Mouse (Mus musculus) fibroblast of lung, adult 2 months (primary cell): Measurements from ENCODE around the gene Micall1.

Experiments used
- DNase-seq: peaks from one replicate; pipeline ENCODE4 v3.0.0-alpha.2; 2011; ENCODE audit warnings: low read depth

Micall1 gene

GRCm38 (mm10) chr15:79097611-79098025 lies 11.1 kb upstream of the Micall1 start:
- peak; percentile 54 for DNase-seq

- DNase-seq, result no peak
Observed at GRCm38 (mm10) chr15:79098220-79098619, 10.5 kb upstream of the Micall1 start.

- DNase-seq, result no peak
Observed at GRCm38 (mm10) chr15:79098868-79099267, 9.8 kb upstream of the Micall1 start.

- DNase-seq, result no peak
Observed at GRCm38 (mm10) chr15:79099456-79099855, 9.2 kb upstream of the Micall1 start.

DNA sequence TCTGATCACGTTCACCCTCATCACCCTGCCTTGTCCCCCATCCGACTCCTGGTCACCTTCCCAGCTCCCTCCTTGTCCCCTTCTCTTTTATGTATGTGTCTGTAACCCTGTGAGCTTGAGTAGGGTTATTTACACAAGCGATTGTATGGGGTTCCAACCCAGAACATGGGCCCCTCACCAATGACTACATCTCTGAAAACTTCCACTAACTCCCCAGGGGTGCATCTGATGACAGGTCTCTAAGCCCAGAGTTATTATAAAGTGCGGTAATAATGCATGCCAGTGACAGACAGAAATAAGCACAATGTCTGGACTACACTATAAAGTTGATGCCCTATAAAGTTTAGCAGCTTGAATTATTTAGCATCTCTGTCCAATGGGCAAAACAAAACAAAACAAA lies 8.3 kb upstream of the Micall1 start:
- DNase-seq, result no peak

- DNase-seq, result no peak
Observed at GRCm38 (mm10) chr15:79101531-79101930, 7.2 kb upstream of the Micall1 start.

DNA sequence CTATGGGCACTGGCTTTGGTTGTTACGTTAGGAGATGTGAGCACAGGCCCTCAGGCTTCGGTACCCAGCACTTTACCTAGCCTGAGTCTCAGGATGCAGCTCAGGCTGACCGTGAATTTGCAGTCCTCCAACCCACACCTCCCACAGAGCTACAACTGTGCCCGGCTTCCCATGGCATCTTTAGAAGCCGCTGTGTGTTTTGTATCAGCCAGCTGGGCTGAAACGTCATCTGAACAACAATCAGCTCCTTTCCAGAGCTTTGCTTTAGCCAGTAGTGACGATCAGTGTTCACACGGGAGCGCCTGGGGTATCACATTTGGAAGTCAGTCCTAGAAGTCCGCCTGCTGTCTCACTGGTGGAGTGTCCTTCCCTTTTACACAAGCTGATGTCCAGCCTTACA lies 5.4 kb upstream of the Micall1 start:
- no peak for DNase-seq

- no peak for DNase-seq
Observed at GRCm38 (mm10) chr15:79105804-79106203, 2.9 kb upstream of the Micall1 start.

DNA sequence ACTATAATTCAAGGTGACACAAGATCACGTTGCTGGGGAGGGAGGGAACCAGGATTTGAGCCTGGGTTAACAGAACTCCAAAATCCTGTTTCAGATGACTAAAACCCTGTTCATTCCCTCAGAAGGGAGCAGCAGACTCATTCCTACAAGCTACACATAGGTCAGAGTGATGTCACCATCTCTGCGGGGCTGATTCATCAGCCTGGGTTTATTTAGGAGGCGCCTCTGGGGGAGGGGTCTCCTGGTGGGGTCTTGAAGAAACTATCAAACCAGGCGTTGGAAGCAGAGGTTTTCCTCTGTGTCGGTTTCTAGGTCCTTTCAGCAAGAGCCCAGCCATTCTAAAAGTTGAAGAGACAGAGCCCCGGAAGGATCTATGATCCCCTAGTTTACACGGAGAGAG lies 732 bp upstream of the Micall1 start:
- DNase-seq, result peak; percentile 71

DNA sequence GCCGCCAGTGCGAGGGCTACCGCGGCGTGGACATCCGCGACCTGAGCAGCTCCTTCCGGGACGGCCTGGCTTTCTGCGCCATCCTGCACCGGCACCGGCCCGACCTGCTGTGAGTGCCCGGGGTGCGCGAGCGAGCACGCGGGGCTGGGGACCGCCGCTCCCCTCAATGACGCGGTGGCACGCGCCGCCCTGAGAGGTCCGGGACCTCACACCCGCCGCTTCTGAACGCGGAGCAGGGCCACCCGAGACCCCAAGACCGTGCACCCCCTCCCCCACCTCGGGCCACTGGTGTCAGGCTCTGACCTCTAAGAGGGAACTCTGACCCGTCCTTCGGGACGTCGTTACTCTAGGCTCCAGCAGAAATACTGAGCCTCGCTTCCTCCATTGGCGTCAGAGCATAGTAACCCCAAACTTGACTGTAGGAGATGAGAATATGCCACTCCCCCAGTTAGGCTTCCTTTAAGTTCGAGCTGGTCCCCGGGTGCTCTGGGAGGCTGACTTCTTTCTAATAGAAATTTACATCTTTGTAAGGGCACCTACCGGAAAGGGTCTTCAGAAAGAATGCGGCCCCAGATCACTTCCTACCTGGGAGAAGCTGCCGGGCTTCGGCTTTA lies 730 bp downstream of the Micall1 start:
- DNase-seq, result no peak

DNA sequence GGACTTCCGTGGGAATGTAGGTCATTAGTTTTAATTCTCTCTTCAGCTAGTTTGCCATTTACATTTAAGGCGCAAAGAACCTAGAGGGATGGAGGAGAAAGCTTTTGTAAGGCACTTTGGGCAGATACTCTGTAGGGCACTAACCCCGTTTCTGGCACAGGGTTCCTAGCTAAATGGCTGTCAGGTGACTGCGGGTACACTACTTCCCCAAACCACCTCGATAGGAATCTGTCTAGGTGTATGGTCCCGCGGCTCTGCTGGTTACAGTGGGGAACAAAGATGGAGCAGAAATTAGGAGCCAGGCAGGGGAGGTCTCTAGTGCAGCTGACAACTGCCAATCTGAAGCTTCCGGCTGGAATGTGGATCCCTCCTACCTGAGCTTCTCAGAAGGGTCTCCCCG lies 1.3 kb downstream of the Micall1 start:
- DNase-seq, result no peak

GRCm38 (mm10) chr15:79110528-79110927 lies 1.8 kb downstream of the Micall1 start:
- no peak for DNase-seq

GRCm38 (mm10) chr15:79111774-79112173 lies 3.1 kb downstream of the Micall1 start:
- no peak for DNase-seq

DNA sequence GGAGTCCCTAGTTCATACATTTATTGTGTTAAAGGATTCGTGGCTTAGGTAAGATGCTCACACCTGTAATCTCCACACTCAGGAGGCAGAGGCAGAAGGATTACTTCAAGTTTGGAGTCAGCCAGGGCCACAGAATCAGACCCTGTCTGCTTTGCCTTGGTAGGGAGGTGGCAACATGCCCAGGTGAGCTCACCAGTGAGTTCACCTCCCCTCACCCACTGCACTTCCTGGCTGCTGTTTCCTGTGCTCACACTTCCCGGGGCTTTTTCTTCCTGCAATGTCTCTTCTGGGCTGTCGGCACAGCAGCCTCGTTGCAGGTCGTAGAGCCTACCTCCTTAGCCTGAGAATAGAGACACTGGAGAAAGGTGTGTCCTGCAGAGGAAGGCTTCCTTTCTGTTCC lies 6.6 kb downstream of the Micall1 start:
- DNase-seq, result no peak

- no peak for DNase-seq
Observed at GRCm38 (mm10) chr15:79119491-79119890, 10.8 kb downstream of the Micall1 start.

DNA sequence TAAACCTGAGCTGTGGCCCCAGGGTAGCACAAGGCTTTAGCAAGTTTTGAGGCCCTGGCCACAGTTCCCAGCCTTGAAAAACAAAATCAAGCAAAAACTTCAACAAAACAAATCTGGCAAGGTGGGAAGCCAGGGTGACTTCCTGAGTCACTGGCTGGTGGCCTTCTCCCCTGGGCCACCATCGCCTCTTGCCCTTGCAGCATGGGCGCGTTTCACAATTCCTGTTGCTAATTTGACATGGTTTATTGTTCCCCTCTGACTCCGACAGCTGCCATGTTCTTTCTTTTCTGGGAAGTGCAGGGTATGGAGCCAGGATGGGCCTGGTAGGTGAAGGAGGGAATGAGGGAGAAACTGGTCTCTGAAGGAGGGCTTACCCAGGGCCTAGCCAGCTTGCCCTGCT lies 13.4 kb downstream of the Micall1 start:
- no peak for DNase-seq

- DNase-seq, result no peak
Observed at GRCm38 (mm10) chr15:79122546-79122945, 13.8 kb downstream of the Micall1 start.

DNA sequence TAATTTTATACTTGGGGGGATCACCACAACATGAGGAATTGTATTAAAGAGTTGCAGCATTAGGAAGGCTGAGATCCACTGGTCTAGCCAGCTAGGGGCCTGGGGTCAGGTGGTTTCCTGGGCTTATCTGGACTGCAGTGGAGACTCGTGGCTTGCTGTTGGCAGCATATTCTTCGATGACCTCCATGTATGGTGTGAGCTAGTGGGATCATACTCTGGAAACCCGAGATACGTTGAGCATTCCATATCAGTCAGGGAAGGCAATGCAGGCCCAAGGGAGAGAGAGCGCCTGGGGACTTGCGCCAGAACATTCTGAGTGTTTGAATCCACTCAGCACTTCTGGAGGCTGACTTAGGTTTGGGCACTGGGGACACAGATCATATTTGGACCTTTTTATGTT lies 15.1 kb downstream of the Micall1 start:
- DNase-seq, result no peak

DNA sequence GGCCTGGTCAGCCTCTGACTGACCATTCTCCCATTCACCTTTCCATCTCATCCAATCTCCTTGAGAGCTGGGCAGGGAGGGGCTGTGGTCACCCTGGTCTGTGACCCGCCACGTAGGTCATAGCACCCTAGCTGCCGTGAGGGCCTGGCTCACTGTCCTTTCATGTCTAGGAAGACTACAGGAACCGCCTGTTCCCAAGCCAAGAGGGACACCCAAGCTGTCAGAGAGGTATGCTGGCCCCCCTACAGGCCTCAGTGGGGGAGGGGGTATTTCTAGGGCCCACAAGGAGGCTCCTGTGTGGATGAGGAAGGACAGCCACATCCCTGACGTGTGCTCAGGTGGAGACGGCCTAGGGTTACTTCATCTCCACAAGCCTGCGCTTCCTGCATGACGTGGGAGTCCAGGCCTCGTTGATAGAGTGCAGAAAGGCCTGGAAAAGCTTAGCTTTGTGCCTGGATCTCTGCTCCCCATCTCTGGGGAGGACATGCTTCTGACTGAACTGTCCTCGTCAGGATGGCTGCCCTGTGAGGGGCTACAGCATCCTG lies 15.7 kb downstream of the Micall1 start:
- DNase-seq, result no peak

- no peak for DNase-seq
Observed at GRCm38 (mm10) chr15:79126217-79126932, 17.7 kb downstream of the Micall1 start.

DNA sequence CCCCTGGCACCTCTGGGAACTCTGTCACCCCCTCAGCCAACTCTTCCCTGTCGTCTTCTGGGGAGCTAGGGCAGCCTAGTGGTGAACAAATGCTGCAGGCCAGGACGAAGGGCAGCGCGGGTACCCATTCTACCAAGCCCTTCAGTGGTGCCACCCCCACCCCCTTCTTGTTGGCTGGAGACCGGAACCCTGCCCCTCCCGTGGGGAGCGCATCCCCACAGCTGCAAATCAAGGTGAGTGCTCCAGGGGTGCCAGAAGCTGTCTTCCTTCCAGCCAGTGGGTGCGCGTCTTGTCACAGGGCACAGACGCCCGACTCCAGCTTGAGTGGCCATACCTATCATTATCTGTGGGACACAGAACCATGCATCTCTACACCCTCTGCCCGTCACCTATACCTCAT lies 18.4 kb downstream of the Micall1 start:
- DNase-seq, result no peak

DNA sequence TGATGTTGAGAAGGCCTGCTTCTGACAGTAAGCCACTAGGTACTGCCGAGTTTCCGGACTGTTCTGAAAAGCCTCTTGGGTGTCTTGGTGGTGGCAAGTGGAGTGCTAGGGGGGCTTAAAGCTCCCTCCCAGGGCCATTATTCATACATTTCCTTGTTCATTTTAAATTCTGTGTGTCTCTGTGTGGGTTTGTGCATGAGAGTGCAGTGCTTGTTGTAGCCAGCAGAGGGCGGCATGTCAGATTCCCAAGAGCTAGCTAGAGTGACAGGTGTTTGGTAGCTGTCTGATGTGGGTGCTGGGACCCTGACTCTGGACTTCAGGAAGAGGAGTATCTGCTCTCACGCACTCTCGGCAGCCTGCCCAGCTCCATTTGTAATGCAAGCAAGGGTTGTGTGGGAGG lies 19.5 kb downstream of the Micall1 start:
- no peak for DNase-seq

GRCm38 (mm10) chr15:79129311-79129710 lies 20.6 kb downstream of the Micall1 start:
- DNase-seq, result no peak

- no peak for DNase-seq
Observed at GRCm38 (mm10) chr15:79130782-79131181, 22.1 kb downstream of the Micall1 start.
